Mouse (Mus musculus) spleen, adult 2 months (tissue): ENCODE results near the gene Ttc27.

Experiments used
- CTCF ChIP-seq: fragments of 200-500 bp; IDR thresholded peaks from 2 replicates; pipeline ENCODE4 v1.5.1; 2011; ENCODE audit warnings: mild to moderate bottlenecking, inconsistent platforms; ENCODE audit not compliant: insufficient read depth, insufficient read length, insufficient replicate concordance; ENCODE audit errors: extremely low read depth
- POLR2A ChIP-seq: fragments of 200-500 bp; IDR thresholded peaks from 2 replicates; pipeline ENCODE4 v1.6.1; 2011; ENCODE audit warnings: low read depth, low read length, inconsistent platforms

- no peak for TF ChIP-seq POLR2A
- no peak for TF ChIP-seq CTCF
Observed at GRCm38 (mm10) chr17:74715724-74716123, 1.8 kb upstream of the Ttc27 start.
